8 mouse cellular contexts compared by ENCODE assay signal in the genomic region with DNA sequence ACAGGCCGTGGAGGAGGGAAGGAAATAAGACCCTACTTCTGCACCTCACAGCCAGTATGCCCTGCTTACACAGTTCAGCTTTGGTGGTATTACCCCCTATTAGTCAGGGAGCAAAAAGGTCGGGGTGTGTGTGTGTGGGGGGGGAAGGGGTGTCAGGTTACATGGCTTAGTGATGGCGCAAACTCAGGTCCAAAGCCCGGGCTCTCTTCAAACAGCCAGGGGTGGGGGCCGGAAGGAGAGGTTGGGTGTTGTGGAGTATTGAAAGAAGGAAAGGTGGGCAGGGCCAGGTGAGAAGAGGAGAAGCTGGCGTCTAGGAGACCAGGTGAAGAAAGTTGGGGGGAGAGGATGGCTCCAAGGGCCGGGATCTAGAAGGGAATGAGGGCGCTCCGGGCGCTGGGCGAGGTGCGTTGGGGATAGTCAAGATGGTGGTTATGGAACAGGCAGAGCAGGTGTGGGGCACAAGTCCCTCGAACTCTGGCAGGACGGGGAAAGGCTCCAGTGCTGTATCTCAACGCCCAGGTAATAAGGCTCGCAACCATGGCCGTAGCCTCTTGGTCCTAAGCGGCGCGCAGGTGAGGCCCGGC. TPM values are rescaled to one million over a fixed set of nuclear protein-coding genes. Genes with fewer than 3 reads are reported as not detected.
A peak's percentile ranks its signal among the peaks of the same experiment; 100 is the strongest.
DNase-seq lines count a peak whose midpoint lies in the region; ATAC-seq and TF ChIP-seq lines count a peak whose summit lies in the region.

No protein-coding gene starts in this region.

- peak; percentile 0 for ATAC-seq in heart, embryonic 11.5 days (replicated peaks; ENCODE audit: insufficient number of reproducible peaks, low FRiP score, low TSS enrichment)
- ATAC-seq in hindbrain, embryonic 15.5 days (ENCODE audit: low FRiP score, low read depth) = no peak; the same call in 1 of the 2 replicates
- ATAC-seq in liver, embryonic 15.5 days (ENCODE audit: insufficient read depth) = peak; percentile 45
- no peak for ATAC-seq in neural tube, embryonic 11.5 days (ENCODE audit: insufficient read depth, low FRiP score, low TSS enrichment)

- DNase-seq in heart, postnatal 36 days = no peak
- DNase-seq in brain, embryonic 14.5 days (ENCODE audit: low read depth) = peak; percentile 55
- peak; percentile 53 for DNase-seq in neural tube, embryonic 11.5 days (ENCODE audit: low spot score)
- no peak for DNase-seq in layer of hippocampus, postnatal 36 days
- DNase-seq in ovary, postnatal 36 days (ENCODE audit: low spot score) = no peak

- peak overlapping the region; percentile 93 for H3K9ac ChIP-seq in heart, embryonic 11.5 days (ENCODE audit: low read depth, low read length)
- H3K9ac ChIP-seq in hindbrain, embryonic 15.5 days = peak overlapping the region; percentile 80
- peak overlapping the region; percentile 45 for H3K9ac ChIP-seq in liver, embryonic 15.5 days
- peak overlapping the region; percentile 96 for H3K9ac ChIP-seq in neural tube, embryonic 11.5 days (ENCODE audit: low read length)

- 2% methylated on average over 21 of the region's 21 CpGs for WGBS in heart, embryonic 11.5 days (ENCODE audit: insufficient replicate concordance)
- 1% methylated on average over 21 of the region's 21 CpGs for WGBS in hindbrain, embryonic 15.5 days
- 5% methylated on average over 21 of the region's 21 CpGs for WGBS in liver, embryonic 15.5 days (ENCODE audit: insufficient replicate concordance)
- WGBS in neural tube, embryonic 11.5 days = under 1% methylated on average over 21 of the region's 21 CpGs

- no peaks in the 10 kb centered on the region for H3K27me3 ChIP-seq in heart, embryonic 11.5 days (ENCODE audit: control insufficient read depth, insufficient read depth, low read length)
- H3K27me3 ChIP-seq in hindbrain, embryonic 15.5 days = no peaks in the 10 kb centered on the region
- peaks cover 58% of the 10 kb centered on the region for H3K27me3 ChIP-seq in liver, embryonic 15.5 days
- no peaks in the 10 kb centered on the region for H3K27me3 ChIP-seq in neural tube, embryonic 11.5 days (ENCODE audit: control insufficient read depth, insufficient read depth, low read length)

- TF ChIP-seq POLR2A in brain, embryonic 14.5 days (IDR thresholded peaks at IDR 0.05; ENCODE audit: borderline replicate concordance, extremely low read depth, insufficient read depth, insufficient read length, poor library complexity, severe bottlenecking) = no peak

- H3K4me2 ChIP-seq in heart, embryonic 11.5 days = peak overlapping the region; percentile 88
- peak overlapping the region; percentile 86 for H3K4me2 ChIP-seq in hindbrain, embryonic 15.5 days
- peak overlapping the region; percentile 62 for H3K4me2 ChIP-seq in liver, embryonic 15.5 days
- H3K4me2 ChIP-seq in neural tube, embryonic 11.5 days (ENCODE audit: low read depth) = peak overlapping the region; percentile 92

- H3K9me3 ChIP-seq in heart, embryonic 11.5 days (replicated peaks; ENCODE audit: control insufficient read depth, low read length) = no peaks in the 10 kb centered on the region
- H3K9me3 ChIP-seq in hindbrain, embryonic 15.5 days = no peaks in the 10 kb centered on the region
- no peaks in the 10 kb centered on the region for H3K9me3 ChIP-seq in liver, embryonic 15.5 days (replicated peaks)
- no peaks in the 10 kb centered on the region for H3K9me3 ChIP-seq in neural tube, embryonic 11.5 days (ENCODE audit: control insufficient read depth, low read length)

- peaks cover 48% of the 10 kb centered on the region for H3K4me1 ChIP-seq in heart, embryonic 11.5 days (ENCODE audit: control insufficient read depth, insufficient read depth, low read length)
- H3K4me1 ChIP-seq in hindbrain, embryonic 15.5 days (replicated peaks) = peaks cover 52% of the 10 kb centered on the region
- H3K4me1 ChIP-seq in liver, embryonic 15.5 days (replicated peaks) = peaks cover 44% of the 10 kb centered on the region
- H3K4me1 ChIP-seq in neural tube, embryonic 11.5 days (ENCODE audit: control insufficient read depth, insufficient read depth, low read length) = peaks cover 34% of the 10 kb centered on the region

- peak overlapping the region; percentile 72 for H3K4me3 ChIP-seq in heart, embryonic 11.5 days (ENCODE audit: low read depth, low read length)
- H3K4me3 ChIP-seq in hindbrain, embryonic 15.5 days = peak overlapping the region; percentile 66
- H3K4me3 ChIP-seq in liver, embryonic 15.5 days (replicated peaks) = peak overlapping the region; percentile 57
- peak overlapping the region; percentile 71 for H3K4me3 ChIP-seq in neural tube, embryonic 11.5 days (ENCODE audit: low read depth, low read length)

- intact Hi-C loops in heart, postnatal 36 days (cut with DNase I) = no loop called here

- H3K36me3 ChIP-seq in heart, embryonic 11.5 days (ENCODE audit: control insufficient read depth, insufficient read depth, low read length) = 0 out of 2 replicates have a peak, but pooled peaks cover 3% of the 10 kb centered on the region
- peaks cover 7% of the 10 kb centered on the region for H3K36me3 ChIP-seq in hindbrain, embryonic 15.5 days
- H3K36me3 ChIP-seq in liver, embryonic 15.5 days (replicated peaks) = peaks cover 20% of the 10 kb centered on the region
- peaks cover 2% of the 10 kb centered on the region; the same call in 1 of the 2 replicates for H3K36me3 ChIP-seq in neural tube, embryonic 11.5 days (ENCODE audit: control insufficient read depth, insufficient read depth, low read length)

- peak overlapping the region; percentile 97 for H3K27ac ChIP-seq in heart, embryonic 11.5 days (ENCODE audit: low read depth, low read length)
- peak overlapping the region; percentile 98 for H3K27ac ChIP-seq in hindbrain, embryonic 15.5 days (replicated peaks)
- H3K27ac ChIP-seq in liver, embryonic 15.5 days (replicated peaks) = peak overlapping the region; percentile 81
- H3K27ac ChIP-seq in neural tube, embryonic 11.5 days (ENCODE audit: low read depth, low read length) = peak overlapping the region; percentile 100

- no peak for TF ChIP-seq CTCF in brain, embryonic 14.5 days (IDR thresholded peaks at IDR 0.05; ENCODE audit: borderline replicate concordance, extremely low read depth, insufficient read depth, insufficient read length)

RNA-seq across cellular contexts. Expression of a gene that starts 0.5 kb away (rescaled TPM):
- 5.5 and 6.8 TPM in 2 replicates for polyA plus RNA-seq in heart, embryonic 11.5 days (2014; fragmentation: Nextera tagmentation; extraction: Ambion mirVana)
- 10 to 100 TPM; 16.4 to 19.1 TPM for total RNA-seq in heart, postnatal 36 days (2021)
- 67.5 and 82.1 TPM in 2 replicates for polyA plus RNA-seq in brain, embryonic 14.5 days (2012; rRNA removed)
- 19.2 and 19.8 TPM in 2 replicates for polyA plus RNA-seq in hindbrain, embryonic 15.5 days (2015; fragmentation: Nextera tagmentation; extraction: Ambion mirVana)
- 3.5 and 5.8 TPM in 2 replicates for polyA plus RNA-seq in liver, embryonic 15.5 days (2015; fragmentation: Nextera tagmentation; extraction: Ambion mirVana)
- 18.3 and 19.1 TPM in 2 replicates for polyA plus RNA-seq in neural tube, embryonic 11.5 days (2014; fragmentation: Nextera tagmentation; extraction: Ambion mirVana)
- total RNA-seq in layer of hippocampus, postnatal 36 days (2021) = 10 to 100 TPM; 79.7 to 88.6 TPM

RNA-seq across cellular contexts. Expression of a gene that starts 12.3 kb away (rescaled TPM):
- 776 and 790 TPM in 2 replicates for polyA plus RNA-seq in heart, embryonic 11.5 days (2014; fragmentation: Nextera tagmentation; extraction: Ambion mirVana)
- total RNA-seq in heart, postnatal 36 days (2021) = 100 to 1,000 TPM; 241 to 249 TPM
- polyA plus RNA-seq in brain, embryonic 14.5 days (2012; rRNA removed) = 161 and 195 TPM in 2 replicates
- polyA plus RNA-seq in hindbrain, embryonic 15.5 days (2015; fragmentation: Nextera tagmentation; extraction: Ambion mirVana) = 653 and 743 TPM in 2 replicates
- polyA plus RNA-seq in liver, embryonic 15.5 days (2015; fragmentation: Nextera tagmentation; extraction: Ambion mirVana) = 249 and 328 TPM in 2 replicates
- 719 and 756 TPM in 2 replicates for polyA plus RNA-seq in neural tube, embryonic 11.5 days (2014; fragmentation: Nextera tagmentation; extraction: Ambion mirVana)
- 100 to 1,000 TPM; 303 to 338 TPM for total RNA-seq in layer of hippocampus, postnatal 36 days (2021)

RNA-seq across cellular contexts. Expression of a gene that starts 12.4 kb away (rescaled TPM):
- 15.5 and 15.8 TPM in 2 replicates for polyA plus RNA-seq in heart, embryonic 11.5 days (2014; fragmentation: Nextera tagmentation; extraction: Ambion mirVana)
- 10 to 100 TPM; 11.7 to 12.2 TPM for total RNA-seq in heart, postnatal 36 days (2021)
- 9.7 and 12.5 TPM in 2 replicates for polyA plus RNA-seq in brain, embryonic 14.5 days (2012; rRNA removed)
- 12.3 and 13.1 TPM in 2 replicates for polyA plus RNA-seq in hindbrain, embryonic 15.5 days (2015; fragmentation: Nextera tagmentation; extraction: Ambion mirVana)
- polyA plus RNA-seq in liver, embryonic 15.5 days (2015; fragmentation: Nextera tagmentation; extraction: Ambion mirVana) = 11.4 and 12.0 TPM in 2 replicates
- 13.4 and 15.1 TPM in 2 replicates for polyA plus RNA-seq in neural tube, embryonic 11.5 days (2014; fragmentation: Nextera tagmentation; extraction: Ambion mirVana)
- total RNA-seq in layer of hippocampus, postnatal 36 days (2021) = 1 to 10 TPM; 8.5 to 9.1 TPM

RNA-seq across cellular contexts. Expression of a gene that starts 20.7 kb away (rescaled TPM):
- 18.0 and 18.6 TPM in 2 replicates for polyA plus RNA-seq in heart, embryonic 11.5 days (2014; fragmentation: Nextera tagmentation; extraction: Ambion mirVana)
- 1 to 10 TPM; 8.0 to 8.2 TPM for total RNA-seq in heart, postnatal 36 days (2021)
- polyA plus RNA-seq in brain, embryonic 14.5 days (2012; rRNA removed) = 41.6 and 43.6 TPM in 2 replicates
- 30.5 and 30.9 TPM in 2 replicates for polyA plus RNA-seq in hindbrain, embryonic 15.5 days (2015; fragmentation: Nextera tagmentation; extraction: Ambion mirVana)
- polyA plus RNA-seq in liver, embryonic 15.5 days (2015; fragmentation: Nextera tagmentation; extraction: Ambion mirVana) = 9.2 and 12.6 TPM in 2 replicates
- 25.3 and 26.4 TPM in 2 replicates for polyA plus RNA-seq in neural tube, embryonic 11.5 days (2014; fragmentation: Nextera tagmentation; extraction: Ambion mirVana)
- total RNA-seq in layer of hippocampus, postnatal 36 days (2021) = 10 to 100 TPM; 28.1 to 31.0 TPM

RNA-seq across cellular contexts. Expression of a gene that starts 35.1 kb away (rescaled TPM):
- polyA plus RNA-seq in heart, embryonic 11.5 days (2014; fragmentation: Nextera tagmentation; extraction: Ambion mirVana) = 5.7 and 7.0 TPM in 2 replicates
- 10 to 100 TPM; 14.0 to 14.7 TPM for total RNA-seq in heart, postnatal 36 days (2021)
- 48.3 and 61.0 TPM in 2 replicates for polyA plus RNA-seq in brain, embryonic 14.5 days (2012; rRNA removed)
- 13.6 and 14.5 TPM in 2 replicates for polyA plus RNA-seq in hindbrain, embryonic 15.5 days (2015; fragmentation: Nextera tagmentation; extraction: Ambion mirVana)
- 8.6 and 9.8 TPM in 2 replicates for polyA plus RNA-seq in liver, embryonic 15.5 days (2015; fragmentation: Nextera tagmentation; extraction: Ambion mirVana)
- polyA plus RNA-seq in neural tube, embryonic 11.5 days (2014; fragmentation: Nextera tagmentation; extraction: Ambion mirVana) = 6.9 and 7.8 TPM in 2 replicates
- 10 to 100 TPM; 15.6 to 17.2 TPM for total RNA-seq in layer of hippocampus, postnatal 36 days (2021)

Comparison
In these comparisons a context has a peak if more than half of its experiments do, and no peak if none do; other contexts are left out.
1. ATAC-seq: peak in heart, embryonic 11.5 days (single experiment) and liver, embryonic 15.5 days (single experiment); none in hindbrain, embryonic 15.5 days (single experiment) and neural tube, embryonic 11.5 days (single experiment).
2. H3K9ac ChIP-seq: peak in every context shown above with its lines; median percentile 96 in neural tube, embryonic 11.5 days; 93 in heart, embryonic 11.5 days; 80 in hindbrain, embryonic 15.5 days; 45 in liver, embryonic 15.5 days.
3. DNase-seq: peak in brain, embryonic 14.5 days (single experiment) and neural tube, embryonic 11.5 days (single experiment); none in heart, postnatal 36 days (0 of 2), layer of hippocampus, postnatal 36 days (0 of 2) and ovary, postnatal 36 days (single experiment).
4. Peak in every context shown above with its lines, with median percentiles within 50 percentile points of each other: H3K27ac ChIP-seq, H3K4me2 ChIP-seq and H3K4me3 ChIP-seq.